Mouse (Mus musculus) adrenal gland, postnatal 36 days (tissue): ENCODE results near the gene Med15. TPM values are rescaled to one million over a fixed set of nuclear protein-coding genes. Genes with fewer than 3 reads are reported as not detected.

Experiments
- DNase-seq, 2 experiments: peaks; one replicate each; pipeline ENCODE4 v3.0.0; 2021; ENCODE audit warnings: mixed read lengths in 1 of 2
- total RNA-seq, 2 experiments: library from RNA; stranded (reverse); gene quantifications; 2 replicates each; pipeline ENCODE4 v1.2.3; 2021

Gene Med15
- total RNA-seq, 2 experiments from 2014 or later, result 52.9 to 60.5 TPM

DNA sequence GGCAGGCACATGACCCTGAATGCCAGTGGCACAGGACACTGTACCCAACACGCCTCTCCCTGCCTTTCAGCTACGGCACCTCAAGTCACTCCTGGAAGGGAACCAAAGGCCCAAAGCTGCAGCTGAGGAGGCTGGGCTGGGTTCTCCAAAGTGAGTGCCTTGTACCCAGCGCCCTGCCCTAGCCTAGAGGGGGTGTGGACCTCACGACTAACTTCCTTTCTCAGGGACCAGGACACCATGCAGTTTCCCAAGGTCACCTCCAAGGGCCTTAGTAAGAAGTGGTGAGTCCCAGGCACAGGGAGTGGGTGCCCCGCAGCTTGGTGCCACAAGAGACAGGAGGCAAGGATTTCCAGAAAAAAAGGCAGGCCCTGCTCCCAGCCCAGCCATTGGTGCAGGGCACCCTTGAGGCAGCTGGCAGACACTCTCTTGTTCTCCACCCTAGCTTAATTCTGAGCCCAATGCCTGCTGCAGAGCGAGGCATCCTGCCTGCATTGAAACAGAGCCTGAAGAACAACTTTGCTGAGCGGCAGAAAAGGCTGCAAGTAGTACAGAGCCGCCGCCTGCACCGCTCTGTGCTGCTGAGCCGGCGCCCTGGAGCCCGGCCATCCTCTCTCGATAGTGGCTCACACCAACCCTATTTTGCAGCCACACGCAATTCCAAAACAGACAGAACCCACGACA is 82.6 kb downstream of the Med15 start:
- peak in 1 of 2 experiments; percentile 26 for DNase-seq

DNA sequence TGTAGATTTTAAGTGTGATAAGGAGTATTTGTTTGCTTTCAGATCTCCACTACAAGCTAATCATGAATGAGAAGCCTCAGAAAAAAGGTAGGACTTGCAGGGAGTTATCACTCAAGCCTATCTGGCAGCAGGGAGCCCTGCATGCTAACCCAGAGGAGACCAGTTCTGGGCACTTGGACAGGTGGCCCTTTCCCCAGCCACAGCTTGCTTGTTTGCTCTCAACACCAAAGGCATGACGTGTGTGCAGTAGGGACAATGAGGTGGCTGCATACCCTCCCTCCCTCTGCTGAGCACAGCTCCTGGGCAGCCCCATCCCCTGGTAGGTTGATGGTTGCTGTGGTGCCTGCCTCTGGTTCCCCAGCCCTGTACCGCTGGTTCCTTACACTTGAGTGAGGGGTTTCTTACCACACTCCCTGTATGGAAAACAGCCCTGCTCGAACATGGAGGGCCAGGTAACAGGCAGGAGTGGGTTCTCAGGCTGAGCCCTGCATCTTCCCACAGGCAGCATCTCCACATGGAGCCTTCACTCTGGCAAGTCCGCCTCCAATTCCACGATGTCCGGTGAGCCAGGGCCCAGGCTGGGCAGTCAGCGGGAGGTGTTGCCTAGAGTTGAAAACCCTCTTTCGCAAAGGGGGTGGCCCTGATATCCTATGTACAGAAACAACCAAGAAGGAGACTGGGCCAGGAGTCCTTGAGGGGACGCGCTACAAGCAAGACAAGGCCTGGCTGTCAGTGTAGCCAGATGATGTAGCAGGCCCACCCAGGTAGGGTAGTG is 84.9 kb downstream of the Med15 start:
- no peak for DNase-seq

DNA sequence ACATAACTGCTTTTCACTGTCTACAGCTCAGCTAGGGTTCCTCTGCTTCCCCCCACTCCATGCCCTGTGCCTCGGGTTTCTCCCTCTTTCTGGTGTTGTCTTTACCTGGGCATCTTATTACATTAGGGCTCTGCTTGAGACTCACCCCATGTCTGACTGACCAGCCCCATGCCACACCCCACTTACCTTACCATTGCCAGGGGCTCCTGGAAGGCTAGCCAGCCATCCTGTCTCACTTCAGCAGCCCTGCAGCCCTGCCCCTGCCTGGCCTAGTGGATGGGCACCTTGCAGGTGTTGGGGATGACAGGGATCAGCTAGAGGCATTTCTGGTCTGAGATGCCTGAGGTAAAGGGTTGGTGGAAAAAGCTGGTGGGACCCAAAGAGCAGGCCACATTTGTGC is 85.5 kb downstream of the Med15 start:
- DNase-seq, result no peak

DNA sequence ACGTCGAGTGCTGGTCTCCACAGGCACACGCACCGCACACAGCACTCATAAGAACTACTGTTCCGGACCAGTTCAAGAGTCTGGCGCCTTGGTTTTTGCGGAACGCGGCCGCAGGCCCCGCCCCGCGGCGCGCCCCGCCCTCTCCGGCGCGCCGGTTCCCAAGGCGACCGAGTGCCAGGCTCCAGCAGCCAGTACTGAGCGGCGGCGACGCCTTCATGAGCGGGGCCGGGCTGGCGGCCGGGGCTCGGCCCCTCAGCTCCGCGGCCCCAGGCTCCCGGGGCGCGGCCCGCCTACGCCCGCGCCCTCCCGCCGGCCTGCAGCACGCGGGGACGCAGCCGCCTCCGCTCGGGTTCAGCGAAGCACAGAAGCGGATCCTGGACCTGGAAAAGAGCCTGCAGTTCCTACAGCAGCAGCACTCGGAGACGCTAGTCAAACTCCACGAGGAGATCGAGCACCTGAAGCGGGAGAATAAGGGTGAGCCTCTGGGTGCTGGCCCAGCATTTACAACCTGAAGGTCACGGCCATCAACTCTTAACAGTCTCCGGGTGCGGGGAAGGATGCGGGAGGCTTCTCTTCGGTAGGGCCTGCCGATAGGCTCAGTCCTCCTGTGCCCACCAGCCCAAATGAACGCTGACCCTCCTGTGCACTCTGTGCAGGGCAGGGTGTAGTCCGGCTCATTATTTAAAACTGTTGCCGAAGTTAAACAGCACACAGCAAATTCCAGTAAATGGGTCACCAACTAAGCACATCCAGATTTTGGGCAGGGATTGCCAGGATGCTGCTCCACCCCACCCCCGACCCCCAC is 86.2 kb downstream of the Med15 start, which contains the start of gene Ccdc74a:
Gene Ccdc74a, plus strand, starts transcription at position 161 of the 805 bp plus-strand sequence.
- peak; percentile 90 to 91 for DNase-seq

DNA sequence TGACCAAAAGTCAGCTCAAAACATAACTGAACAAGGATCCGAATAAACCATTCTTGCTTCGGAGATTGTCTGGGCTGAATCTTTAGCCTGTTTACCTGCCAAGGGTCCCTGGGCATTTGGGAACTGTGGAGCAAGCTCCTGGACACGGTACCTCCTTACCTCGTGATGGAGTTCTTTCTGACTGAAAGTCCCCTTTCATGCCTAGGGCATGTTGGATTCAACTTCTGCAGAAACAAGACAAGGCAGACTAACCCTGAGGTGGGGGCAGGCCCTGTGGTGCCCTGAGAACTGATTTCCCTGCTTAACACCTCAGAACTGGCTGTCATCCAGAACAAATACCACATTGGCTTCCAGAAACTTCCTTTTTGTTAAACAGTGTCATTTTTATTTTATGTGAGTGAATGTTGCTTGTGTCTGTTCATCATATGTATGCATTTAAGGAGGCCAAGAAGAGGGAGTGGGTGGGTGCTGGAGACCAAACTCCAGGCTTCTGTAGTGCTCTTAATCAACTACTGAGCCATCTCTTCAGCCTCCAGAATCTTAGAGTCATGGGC is 89.2 kb downstream of the Med15 start:
- DNase-seq, result no peak

DNA sequence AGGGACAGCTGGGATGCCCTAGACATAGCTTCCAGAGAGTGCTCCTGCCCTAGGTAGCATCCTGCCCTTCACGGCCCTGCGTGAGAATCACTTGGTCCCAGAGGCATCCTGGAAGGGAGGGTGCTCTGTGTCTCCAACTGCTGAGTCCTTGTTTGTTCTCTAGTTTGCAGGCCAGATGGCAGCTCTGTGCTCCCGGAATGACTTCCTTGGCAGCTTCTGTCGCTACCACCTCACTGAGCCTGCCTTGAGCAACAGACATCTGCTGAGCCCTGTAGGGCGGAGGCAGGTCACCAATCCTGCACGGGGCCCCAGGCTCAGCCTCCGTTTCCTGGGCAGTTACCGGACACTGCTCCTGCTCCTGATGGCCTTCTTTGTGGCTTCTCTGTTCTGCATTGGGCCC is 90.4 kb downstream of the Med15 start:
- no peak for DNase-seq

DNA sequence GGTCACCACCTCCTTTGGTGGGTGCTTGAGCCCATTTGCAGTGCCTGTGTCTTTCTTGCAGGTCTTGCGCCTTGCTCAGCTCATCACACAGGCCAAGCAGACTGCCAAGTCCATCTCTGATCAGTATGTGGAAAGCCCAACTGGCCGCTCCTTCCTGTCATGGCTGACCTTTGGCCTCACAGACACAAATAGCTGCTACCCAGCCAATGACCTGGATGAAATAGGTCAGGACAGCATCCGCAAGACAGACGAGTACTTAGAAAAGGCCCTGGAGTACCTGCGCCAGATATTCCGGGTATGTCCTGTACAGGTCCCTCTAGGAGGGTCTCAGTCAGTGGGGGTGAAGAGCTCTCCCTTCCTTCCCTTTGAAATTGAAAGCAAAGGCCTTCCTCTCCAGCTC is 91.4 kb downstream of the Med15 start:
- peak in 1 of 2 experiments; percentile 32 for DNase-seq

DNA sequence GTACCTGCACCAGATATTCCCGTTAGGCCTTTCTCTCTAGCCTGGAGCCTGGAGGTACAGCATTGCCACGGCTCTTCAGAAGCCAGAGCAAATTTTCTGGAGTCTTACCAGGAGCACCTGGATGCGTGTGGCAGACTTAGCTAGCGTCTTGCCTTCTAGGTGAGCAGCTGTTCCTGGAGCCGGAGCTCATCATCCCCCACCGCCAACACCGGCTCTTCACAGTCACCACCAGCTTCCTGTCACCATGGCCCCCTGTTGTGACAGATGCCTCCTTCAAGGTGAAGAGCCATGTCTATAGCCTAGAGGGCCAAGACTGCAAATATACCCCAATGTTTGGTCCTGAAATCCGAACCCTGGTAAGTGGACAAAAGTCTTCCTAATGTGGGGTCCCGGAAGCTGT is 92.0 kb downstream of the Med15 start:
- no peak for DNase-seq

DNA sequence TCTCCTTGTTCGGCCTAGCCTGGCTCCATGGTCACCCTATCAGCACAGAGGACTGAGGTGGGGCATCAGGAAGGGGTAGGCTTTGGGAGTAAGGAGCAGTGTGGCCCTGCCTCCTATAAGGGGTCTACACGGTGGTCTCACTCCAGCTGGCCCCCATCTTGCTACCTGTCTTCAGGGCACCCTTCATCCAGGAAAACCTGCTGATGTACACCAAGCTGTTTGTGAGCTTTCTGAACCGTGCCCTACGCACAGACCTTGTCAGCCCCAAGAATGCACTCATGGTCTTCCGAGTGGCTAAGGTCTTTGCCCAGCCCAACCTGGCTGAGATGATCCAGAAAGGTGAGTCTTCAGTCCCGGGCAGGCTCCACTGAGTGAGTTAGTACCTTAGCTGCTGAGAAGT is 92.7 kb downstream of the Med15 start:
- no peak for DNase-seq

DNA sequence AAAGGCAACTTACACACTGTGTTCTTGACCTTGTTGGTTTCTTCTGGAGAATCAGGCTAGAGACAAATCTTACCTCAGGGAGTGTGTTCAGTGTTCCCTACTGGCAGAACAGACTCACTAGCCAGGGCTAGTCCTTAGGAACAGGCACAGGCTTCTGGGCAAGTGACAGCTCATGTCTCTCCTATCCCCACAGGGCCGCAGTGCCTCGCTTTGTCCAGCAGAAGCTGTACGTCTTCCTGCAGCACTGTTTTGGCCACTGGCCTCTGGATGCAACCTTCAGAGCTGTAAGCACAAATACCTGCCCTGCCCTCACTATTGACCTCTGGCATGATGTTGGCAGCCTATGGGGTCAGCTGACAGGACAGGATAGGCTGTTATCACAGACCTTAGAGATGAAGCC is 93.6 kb downstream of the Med15 start:
- no peak for DNase-seq

DNA sequence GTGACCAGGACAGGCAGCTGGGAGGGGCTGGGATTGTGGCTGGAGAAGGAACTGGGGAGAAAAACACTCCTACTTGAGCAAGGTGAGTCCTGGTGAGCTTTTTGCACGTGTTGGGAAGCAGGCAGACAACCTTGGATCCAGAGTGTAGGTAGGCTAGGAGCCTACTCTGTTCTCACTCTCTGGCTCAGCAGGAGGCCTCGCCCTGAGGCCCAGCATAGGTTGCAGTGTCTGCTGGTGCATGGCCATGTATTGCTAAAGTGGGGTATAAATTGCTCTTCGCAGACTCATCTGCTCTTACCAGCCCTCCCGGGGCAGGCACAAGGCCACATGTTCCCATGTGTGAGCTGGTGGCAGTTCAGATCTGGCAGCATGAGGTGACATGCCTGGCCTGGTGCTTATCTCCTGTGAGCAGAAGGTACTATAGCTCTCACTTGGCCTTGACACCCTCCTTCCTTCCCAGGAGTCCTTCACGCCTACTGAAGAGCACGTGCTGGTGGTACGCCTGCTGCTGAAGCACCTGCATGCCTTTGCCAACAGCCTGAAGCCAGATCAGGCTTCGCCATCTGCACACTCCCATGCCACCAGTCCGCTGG is 94.6 kb downstream of the Med15 start:
- no peak for DNase-seq

DNA sequence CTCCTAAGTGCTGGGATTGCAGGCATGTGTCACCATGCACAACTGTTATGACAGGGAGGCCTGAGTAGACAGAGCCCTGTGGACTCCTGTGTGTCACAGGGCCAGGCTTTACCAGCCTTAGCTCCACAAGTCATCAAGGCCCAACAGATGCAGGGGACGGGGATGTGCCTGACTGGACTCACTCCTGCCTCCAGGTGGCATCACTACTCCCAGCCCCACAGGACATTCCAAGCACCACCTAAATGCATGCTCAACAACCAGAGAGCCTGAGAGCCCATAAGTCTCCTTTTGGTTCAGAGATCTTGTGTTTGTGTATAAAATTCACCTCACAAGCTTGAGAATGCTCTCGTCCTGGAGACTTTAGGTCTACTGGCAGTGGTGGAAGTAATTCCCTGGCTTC is 95.1 kb downstream of the Med15 start:
- no peak for DNase-seq

DNA sequence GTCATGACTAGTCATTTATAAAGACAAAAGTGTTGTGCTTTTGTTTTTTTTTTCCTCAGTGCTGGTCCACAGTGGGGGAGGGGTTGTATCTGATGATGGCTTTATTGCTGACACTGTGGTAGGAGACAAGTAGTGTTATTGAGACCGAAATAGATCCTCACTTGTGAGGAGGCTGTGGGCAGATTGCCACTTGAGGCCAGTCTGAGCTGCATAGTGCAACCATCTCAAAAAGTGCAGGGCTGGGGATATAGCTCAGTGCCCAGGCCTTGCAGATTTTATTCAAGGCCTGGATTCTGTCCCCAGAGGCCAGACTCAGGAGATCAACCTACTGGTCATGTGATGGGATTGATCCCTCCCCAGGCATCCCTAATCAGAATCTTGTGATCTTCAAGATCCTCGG is 95.8 kb downstream of the Med15 start:
- no peak for DNase-seq

DNA sequence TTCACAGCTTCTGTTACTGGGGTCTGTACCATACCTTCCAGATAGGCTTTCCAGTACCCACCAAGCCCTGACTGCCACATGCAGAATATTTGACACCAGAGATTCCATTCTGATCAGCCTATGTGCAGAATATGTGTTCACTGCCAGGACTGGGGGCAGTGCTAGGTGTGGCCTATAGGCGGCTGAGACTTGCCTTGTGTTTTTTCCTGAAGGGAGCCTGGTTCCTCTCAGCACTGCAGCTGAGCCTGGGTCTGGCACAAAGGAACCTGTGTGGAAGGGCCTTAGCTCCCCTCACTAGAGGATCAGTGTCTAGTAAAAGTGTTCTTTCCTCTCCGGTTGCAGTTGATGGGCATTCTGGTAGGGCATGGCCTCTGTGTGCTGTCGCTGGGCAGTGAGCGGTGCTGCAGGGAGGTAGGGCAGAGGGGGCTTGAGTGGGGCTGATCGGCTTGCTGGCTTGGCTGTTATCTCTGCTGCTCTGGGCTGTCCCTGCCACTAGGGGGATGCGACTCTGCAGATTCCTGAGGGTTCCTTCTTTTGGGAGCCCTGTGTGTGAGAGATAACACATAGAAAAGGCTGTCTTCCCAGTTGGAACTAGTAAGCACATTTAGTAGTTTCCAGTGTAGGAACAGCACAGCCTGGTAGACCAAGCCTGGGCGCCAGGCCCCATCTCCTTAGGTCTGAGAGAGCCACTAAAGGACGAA is 99.1 kb downstream of the Med15 start:
- no peak for DNase-seq

DNA sequence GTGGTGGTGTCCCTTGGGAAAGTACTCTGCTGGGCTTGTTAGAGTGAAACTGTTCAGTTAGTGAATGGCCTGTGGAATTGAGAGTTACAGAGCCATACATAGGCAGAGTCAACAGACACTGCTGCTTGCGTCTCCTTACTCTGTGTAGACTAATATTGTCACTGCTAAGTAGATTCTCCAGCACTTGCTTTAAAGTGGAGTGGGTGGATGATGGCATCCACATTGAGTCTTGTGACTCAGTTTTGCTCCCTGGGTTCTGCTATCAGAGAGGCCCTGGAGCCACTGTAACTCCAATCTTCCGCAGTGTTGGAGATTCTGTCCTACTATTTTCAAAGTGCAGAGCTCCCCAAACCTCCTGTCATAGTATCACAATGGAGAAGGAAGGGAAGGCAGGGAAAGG is 100.1 kb downstream of the Med15 start:
- DNase-seq, result no peak

DNA sequence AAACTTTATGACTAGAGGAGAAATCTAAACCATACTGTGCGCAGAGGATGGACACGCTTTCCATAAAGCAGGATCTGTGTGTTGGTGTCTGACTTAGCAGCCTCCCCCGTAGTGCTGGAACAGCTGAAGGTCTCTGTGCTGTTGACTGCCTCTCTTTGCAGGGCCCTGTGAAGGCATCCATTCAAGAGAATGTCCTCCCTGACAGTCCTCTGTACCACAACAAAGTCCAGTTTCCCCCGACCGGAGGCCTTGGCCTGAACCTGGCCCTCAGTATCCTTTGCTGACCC is 106.5 kb downstream of the Med15 start:
- no peak for DNase-seq

DNA sequence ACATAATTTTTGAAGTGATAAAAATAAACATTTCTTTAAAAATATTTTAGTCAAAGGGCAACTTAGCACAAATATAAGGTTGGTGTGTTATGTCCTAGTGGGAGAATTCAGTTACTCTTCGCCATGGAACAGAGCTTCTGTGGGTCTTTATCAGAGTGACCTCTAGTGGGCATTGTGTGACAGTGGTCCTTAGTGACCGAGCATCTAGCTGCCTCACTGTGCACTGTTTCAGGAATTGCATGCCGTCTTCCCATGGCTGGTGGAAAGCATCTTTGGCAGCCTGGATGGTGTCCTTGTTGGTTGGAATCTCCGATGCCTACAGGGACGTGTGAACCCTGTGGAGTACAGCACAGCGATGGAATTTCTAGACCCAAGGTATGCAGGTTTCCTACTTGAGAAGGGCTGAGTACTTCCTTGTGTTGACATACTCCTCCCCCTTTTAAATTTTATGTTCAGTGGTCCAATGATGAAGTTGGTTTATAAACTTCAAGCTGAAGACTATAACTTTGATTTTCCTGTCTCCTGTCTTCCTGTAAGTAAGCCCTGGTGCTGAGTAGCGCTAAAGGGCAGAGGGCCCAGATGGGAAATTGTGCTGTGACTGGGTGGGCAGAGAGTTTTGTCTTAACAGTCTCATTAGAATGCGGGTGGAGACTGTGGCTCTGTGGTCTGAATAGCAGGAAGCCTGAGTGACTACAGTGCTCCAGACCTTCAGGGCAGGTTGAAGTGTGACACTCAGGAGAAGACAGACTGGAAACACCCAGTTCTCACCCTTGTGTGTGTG is 107.0 kb downstream of the Med15 start:
- no peak for DNase-seq

DNA sequence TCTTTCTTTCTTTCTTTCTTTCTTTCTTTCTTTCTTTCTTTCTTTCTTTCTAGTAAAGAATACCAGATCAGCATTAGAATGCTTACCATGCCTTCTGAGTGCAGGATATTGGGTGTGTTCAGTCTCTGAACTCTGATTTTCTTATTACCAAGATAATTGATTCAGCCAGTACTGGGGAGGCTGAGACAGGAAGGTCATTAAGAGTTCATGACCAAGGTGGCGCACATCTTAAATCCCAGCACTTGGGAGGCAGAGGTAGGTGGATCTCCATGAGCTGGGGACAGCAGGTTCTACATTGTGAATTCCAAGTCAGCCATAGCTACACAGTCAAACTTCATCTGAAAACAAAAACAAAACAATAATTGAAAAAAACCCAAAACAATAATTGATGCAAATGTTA is 110.8 kb downstream of the Med15 start:
- DNase-seq, result no peak

DNA sequence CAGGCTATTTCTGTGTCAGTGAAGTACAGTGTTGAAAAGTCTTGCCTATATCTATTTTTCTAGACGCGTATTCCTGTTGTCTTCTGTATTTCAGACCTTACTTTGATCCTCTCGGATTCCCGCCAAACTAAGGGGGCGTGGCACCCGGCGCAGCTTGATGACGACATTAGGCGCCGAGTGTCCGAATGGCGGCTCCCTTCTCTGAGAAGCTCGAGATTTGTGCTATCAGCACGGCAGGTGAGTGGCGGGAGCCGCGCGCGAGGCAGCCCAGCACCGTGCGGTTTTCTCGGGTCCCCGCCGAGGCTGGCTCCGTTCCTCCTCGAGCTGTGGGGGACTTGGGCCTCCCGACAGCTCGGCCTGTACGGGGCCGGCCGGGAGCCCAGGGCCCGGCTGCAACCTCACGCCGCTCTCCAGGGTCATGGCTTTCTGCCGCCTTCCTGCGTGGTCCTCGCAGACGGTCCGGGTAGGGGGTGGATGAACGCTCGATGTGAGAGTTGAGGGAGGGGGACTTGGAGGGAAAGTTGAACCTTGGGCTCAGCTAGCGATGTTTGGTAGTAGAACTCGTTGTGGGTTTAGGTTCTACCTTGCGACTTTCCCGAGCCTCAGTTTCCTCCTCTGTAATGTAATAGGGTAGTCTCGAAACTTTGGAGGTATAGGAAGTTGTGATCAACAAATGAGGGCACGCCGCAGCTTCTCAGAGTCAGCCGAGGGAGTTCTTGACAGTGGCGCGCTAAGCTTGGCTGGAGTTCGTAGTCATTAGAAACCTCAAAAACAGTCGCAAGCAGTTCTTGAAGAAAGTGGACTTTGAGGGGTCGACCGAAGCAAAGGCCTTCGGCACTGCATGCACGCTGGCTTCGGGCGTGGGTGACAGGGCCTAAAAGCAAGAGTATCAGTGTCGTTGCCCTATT is 113.2 kb downstream of the Med15 start, which contains the start of gene Smpd4:
Gene Smpd4, plus strand, starts transcription at position 157 of the 908 bp plus-strand sequence.
- DNase-seq, result peak; percentile 93 to 94
